Mouse (Mus musculus): Measurements from ENCODE around the gene Ypel2. TPM values are rescaled to one million over a fixed set of nuclear protein-coding genes. Genes with fewer than 3 reads are reported as not detected.

The Ypel2 gene
- polyA plus RNA-seq (2012; rRNA removed), result 16.0 and 16.2 TPM in 2 replicates

DNA sequence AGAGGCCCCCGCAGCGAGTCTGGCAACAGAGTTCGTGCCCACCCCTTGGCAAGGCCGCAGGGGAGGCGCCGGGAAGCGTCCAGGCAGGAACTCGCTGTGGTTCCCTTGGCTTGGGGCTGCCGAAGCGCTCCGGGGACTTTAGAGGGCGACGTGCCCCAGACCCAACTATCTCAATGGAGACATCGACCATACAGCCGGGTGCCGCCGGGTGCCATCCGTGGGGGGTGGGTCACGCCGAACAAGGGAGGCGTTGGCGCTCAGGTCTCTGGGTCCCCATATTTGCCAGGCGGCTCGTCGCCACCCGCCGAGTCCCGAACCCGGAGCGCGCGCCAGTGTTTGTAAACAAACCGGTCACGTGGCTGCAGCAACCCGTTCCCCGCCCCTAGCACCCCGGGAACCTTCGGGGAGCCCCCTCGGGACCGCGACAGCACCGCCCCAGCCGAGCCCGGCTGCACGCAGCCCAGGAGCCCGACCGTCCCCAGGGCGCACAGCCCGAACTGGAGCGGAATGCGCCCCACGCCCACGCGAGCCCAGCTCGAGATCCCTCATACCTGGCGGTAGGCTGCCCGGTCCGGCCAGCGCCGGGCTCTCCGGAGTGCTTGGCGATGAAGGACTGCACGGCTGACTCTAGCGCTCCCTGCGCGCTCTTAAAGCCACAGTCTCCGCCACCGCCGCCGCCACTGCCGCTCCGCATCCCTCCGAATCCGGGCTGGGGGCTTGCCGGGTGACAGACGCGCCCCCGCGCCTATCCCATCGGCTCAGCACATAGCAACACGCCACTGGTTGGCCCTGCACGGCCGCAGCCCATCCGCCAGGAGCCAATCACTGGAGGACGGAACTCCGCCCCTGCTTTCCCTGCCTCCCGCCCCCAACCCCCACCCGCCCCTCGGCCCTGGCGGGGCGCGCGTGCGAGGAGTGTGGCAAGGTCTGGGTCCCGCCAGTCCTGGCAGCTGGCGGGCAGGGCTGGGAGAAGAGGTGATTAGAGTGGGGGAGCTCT, at the start of gene Ypel2:
TSS of gene Ypel2 (minus strand) at position 667 of the 997 bp plus-strand sequence.
- Histone ChIP-seq H3K36me3 (ENCODE audit: control insufficient read depth, insufficient read depth, low read length) (no peaks in the 10 kb centered on the region), H3K4me1 (replicated peaks; ENCODE audit: control insufficient read depth, insufficient read depth, low read length) (peaks cover 15% of the 10 kb centered on the region), H3K27me3 (ENCODE audit: control insufficient read depth, insufficient read depth, low read length) (no peaks in the 10 kb centered on the region), H3K27ac (ENCODE audit: control insufficient read depth, insufficient read depth, low read length) (peak within 1 kb of the TSS; percentile 59), H3K4me3 (ENCODE audit: control insufficient read depth, insufficient read depth, low read length) (peak within 1 kb of the TSS; percentile 89)
- under 1% methylated on average over 96 of the region's 96 CpGs for WGBS
- peak; percentile 91 for TF ChIP-seq POLR2A (IDR thresholded peaks at IDR 0.05; ENCODE audit: control insufficient read depth, extremely low read depth, insufficient read depth, low read length, poor library complexity)
- peak; percentile 27; the same call in 1 of the 2 replicates for TF ChIP-seq CTCF (IDR thresholded peaks at IDR 0.05; ENCODE audit: borderline replicate concordance, control insufficient read depth, extremely low read depth, insufficient read depth, low read length, poor library complexity)
- peak; percentile 97 for DNase-seq

DNA sequence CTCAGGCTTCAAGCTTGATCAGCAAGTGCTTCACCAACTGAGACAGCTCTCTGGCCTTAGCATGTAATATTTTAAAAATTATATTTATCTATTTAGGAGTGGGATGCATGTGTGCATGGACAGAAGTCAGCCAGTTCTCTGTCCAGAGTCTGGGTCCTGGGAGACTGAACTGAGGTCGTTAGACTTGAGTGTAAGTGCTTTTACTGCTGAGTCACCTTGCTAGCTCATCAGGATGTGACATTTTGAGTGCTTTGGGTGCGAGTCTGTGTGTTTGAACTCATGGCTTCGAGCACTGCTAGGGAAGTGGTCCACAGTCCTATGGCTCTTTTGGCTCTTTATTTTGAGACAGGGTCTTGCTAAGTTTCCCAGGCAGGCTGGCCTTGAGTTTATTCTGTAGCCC, 49.5 kb upstream of the Ypel2 start:
- H3K27ac ChIP-seq (ENCODE audit: control insufficient read depth, insufficient read depth, low read length), result no peak overlapping the region
- 80% methylated on average over 3 of the region's 3 CpGs for WGBS
- no peaks in the 10 kb centered on the region for H3K4me1 ChIP-seq (replicated peaks; ENCODE audit: control insufficient read depth, insufficient read depth, low read length)
- H3K27me3 ChIP-seq (ENCODE audit: control insufficient read depth, insufficient read depth, low read length), result no peaks in the 10 kb centered on the region
- no peak overlapping the region for H3K4me3 ChIP-seq (ENCODE audit: control insufficient read depth, insufficient read depth, low read length)
- no peaks in the 10 kb centered on the region for H3K36me3 ChIP-seq (ENCODE audit: control insufficient read depth, insufficient read depth, low read length)
- no peak for DNase-seq
- TF ChIP-seq CTCF (IDR thresholded peaks at IDR 0.05; ENCODE audit: borderline replicate concordance, control insufficient read depth, extremely low read depth, insufficient read depth, low read length, poor library complexity), result no peak
- no peak for TF ChIP-seq POLR2A (IDR thresholded peaks at IDR 0.05; ENCODE audit: control insufficient read depth, extremely low read depth, insufficient read depth, low read length, poor library complexity)

- no peak for DNase-seq
- Histone ChIP-seq H3K27me3 (ENCODE audit: control insufficient read depth, insufficient read depth, low read length) (no peaks in the 10 kb centered on the region), H3K27ac (ENCODE audit: control insufficient read depth, insufficient read depth, low read length) (no peak overlapping the region), H3K4me1 (replicated peaks; ENCODE audit: control insufficient read depth, insufficient read depth, low read length) (no peaks in the 10 kb centered on the region), H3K4me3 (ENCODE audit: control insufficient read depth, insufficient read depth, low read length) (no peak overlapping the region), H3K36me3 (ENCODE audit: control insufficient read depth, insufficient read depth, low read length) (no peaks in the 10 kb centered on the region)
- TF ChIP-seq POLR2A (IDR thresholded peaks at IDR 0.05; ENCODE audit: control insufficient read depth, extremely low read depth, insufficient read depth, low read length, poor library complexity) (no peak), CTCF (IDR thresholded peaks at IDR 0.05; ENCODE audit: borderline replicate concordance, control insufficient read depth, extremely low read depth, insufficient read depth, low read length, poor library complexity) (no peak)
- WGBS, result 65% methylated on average over 9 of the region's 9 CpGs
Observed at GRCm38 (mm10) chr11:87039307-87039963, 45.9 kb upstream of the Ypel2 start.

- Histone ChIP-seq H3K36me3 (ENCODE audit: control insufficient read depth, insufficient read depth, low read length) (no peaks in the 10 kb centered on the region), H3K4me1 (replicated peaks; ENCODE audit: control insufficient read depth, insufficient read depth, low read length) (no peaks in the 10 kb centered on the region), H3K27me3 (ENCODE audit: control insufficient read depth, insufficient read depth, low read length) (no peaks in the 10 kb centered on the region), H3K27ac (ENCODE audit: control insufficient read depth, insufficient read depth, low read length) (no peak overlapping the region), H3K4me3 (ENCODE audit: control insufficient read depth, insufficient read depth, low read length) (no peak overlapping the region)
- DNase-seq, result no peak
- no peak for TF ChIP-seq POLR2A (IDR thresholded peaks at IDR 0.05; ENCODE audit: control insufficient read depth, extremely low read depth, insufficient read depth, low read length, poor library complexity)
- TF ChIP-seq CTCF (IDR thresholded peaks at IDR 0.05; ENCODE audit: borderline replicate concordance, control insufficient read depth, extremely low read depth, insufficient read depth, low read length, poor library complexity), result no peak
- 85% methylated on average over 4 of the region's 4 CpGs for WGBS
Observed at GRCm38 (mm10) chr11:87036180-87036579, 42.7 kb upstream of the Ypel2 start.

DNA sequence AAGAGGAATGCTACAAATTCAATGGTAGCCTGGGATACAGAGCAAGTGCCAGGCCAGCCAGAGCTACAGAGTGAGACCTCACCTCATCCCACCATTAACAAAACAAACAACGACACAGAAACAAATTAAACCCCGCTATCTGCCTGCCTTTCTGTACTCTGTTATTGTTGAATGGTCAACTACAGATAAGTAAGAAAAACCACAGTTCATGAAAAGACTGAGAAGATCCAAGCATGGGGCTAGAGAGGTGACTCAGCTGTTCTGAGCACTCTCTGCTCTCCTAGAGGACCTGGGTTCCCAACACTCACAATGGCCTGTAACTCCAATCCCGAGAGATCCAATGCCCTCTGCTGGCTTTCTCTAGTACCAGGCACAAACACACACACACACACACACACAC, 34.7 kb upstream of the Ypel2 start:
- no peak for DNase-seq
- Histone ChIP-seq H3K36me3 (ENCODE audit: control insufficient read depth, insufficient read depth, low read length) (no peaks in the 10 kb centered on the region), H3K27ac (ENCODE audit: control insufficient read depth, insufficient read depth, low read length) (no peak overlapping the region), H3K27me3 (ENCODE audit: control insufficient read depth, insufficient read depth, low read length) (no peaks in the 10 kb centered on the region), H3K4me3 (ENCODE audit: control insufficient read depth, insufficient read depth, low read length) (no peak overlapping the region), H3K4me1 (replicated peaks; ENCODE audit: control insufficient read depth, insufficient read depth, low read length) (0 out of 2 replicates have a peak, but pooled peaks cover 4% of the 10 kb centered on the region)
- 96% methylated on average over 3 of the region's 3 CpGs for WGBS
- TF ChIP-seq CTCF (IDR thresholded peaks at IDR 0.05; ENCODE audit: borderline replicate concordance, control insufficient read depth, extremely low read depth, insufficient read depth, low read length, poor library complexity), result no peak
- no peak for TF ChIP-seq POLR2A (IDR thresholded peaks at IDR 0.05; ENCODE audit: control insufficient read depth, extremely low read depth, insufficient read depth, low read length, poor library complexity)

DNA sequence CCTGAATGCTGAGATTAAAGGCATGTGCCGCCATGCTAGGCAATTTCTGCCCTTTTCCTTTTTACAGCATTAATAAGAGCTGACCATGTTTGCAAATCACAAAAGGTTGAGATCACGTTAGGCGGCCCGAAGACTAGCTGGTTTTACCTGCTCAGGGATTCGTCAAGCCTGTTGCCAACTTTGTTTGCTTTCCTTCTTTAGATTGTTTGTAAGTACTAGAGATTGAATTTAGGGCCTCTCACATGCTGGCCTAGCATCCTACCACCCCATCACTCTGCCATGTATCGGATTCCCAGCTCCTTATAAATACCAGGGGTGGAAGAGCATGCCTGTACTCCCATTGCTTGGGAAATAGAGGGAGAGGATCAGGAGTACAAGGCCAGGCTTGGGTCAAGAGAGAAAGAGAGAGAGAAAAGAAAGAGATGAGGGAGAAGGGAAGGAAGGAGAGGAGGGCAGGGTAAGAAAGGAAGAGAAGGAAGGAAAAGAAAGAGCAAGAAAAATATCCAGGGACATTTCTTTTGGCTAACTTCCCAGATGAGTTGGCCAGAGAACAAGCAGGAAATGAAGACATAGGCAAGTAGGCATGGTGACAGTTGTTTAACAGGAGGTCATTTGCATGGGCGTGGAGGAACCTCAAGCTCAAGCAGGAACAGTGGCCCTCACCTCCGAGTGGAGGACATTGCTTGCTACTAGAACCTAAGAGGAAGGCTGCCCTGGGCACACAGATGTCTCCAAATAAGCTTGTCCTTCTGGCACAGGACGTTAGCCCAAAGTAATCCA, 32.8 kb upstream of the Ypel2 start:
- TF ChIP-seq CTCF (IDR thresholded peaks at IDR 0.05; ENCODE audit: borderline replicate concordance, control insufficient read depth, extremely low read depth, insufficient read depth, low read length, poor library complexity) (no peak), POLR2A (IDR thresholded peaks at IDR 0.05; ENCODE audit: control insufficient read depth, extremely low read depth, insufficient read depth, low read length, poor library complexity) (no peak)
- DNase-seq, result no peak
- H3K27me3 ChIP-seq (ENCODE audit: control insufficient read depth, insufficient read depth, low read length), result no peaks in the 10 kb centered on the region
- no peak overlapping the region for H3K4me3 ChIP-seq (ENCODE audit: control insufficient read depth, insufficient read depth, low read length)
- 85% methylated on average over 9 of the region's 9 CpGs for WGBS
- H3K4me1 ChIP-seq (replicated peaks; ENCODE audit: control insufficient read depth, insufficient read depth, low read length), result 0 out of 2 replicates have a peak, but pooled peaks cover 4% of the 10 kb centered on the region
- no peaks in the 10 kb centered on the region for H3K36me3 ChIP-seq (ENCODE audit: control insufficient read depth, insufficient read depth, low read length)
- no peak overlapping the region for H3K27ac ChIP-seq (ENCODE audit: control insufficient read depth, insufficient read depth, low read length)

Measured in thymus, adult 2 months (tissue).